Mouse (Mus musculus): ENCODE data around the gene Blvrb.

DNA sequence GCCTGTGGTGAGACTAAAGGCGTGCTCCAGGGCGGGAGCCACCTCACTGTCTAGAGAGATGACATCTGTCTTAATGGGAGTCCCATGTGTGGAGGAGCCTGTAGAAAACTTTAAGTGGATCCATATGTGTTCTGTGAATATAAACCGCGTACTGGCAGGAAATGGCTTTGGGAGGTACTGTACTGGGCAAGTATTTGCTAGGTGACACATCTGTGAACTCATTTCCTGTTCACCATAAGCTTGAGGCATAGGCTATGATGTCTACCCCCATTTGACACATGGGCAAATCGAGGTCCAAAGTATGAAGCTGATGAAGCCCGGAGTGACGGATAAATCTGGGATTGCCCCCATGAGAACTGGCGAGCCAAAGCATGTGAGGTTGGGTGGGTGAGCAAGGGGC is 40.0 kb upstream of the Blvrb start:
- TF ChIP-seq CTCF (IDR thresholded peaks at IDR 0.05; ENCODE audit: borderline replicate concordance, extremely low read depth, insufficient read depth, insufficient read length) = no peak
- no peak for TF ChIP-seq POLR2A (IDR thresholded peaks at IDR 0.05; ENCODE audit: borderline replicate concordance, extremely low read depth, insufficient read depth, insufficient read length, poor library complexity, severe bottlenecking)

Measured in brain, embryonic 14.5 days (tissue).